Mouse (Mus musculus) sigmoid colon, adult 10 weeks (tissue): ENCODE data around the gene Dnajb4. TPM values are rescaled to one million over a fixed set of nuclear protein-coding genes. Genes with fewer than 3 reads are reported as not detected.

Source experiments
- polyA plus RNA-seq: library from polyadenylated mRNA; stranded (reverse); fragments of 350-450 nt; fragmentation: Illumina TruSeq; extraction: RNeasy Lipid Tissue Mini Kit (QIAGEN cat#74804); gene quantifications from one replicate; pipeline ENCODE4 v1.2.3, GENCODE M21; 2014; ENCODE audit warnings: low read depth, low replicate concordance

The Dnajb4 gene
- polyA plus RNA-seq, result 98.1 TPM

GRCm38 (mm10) chr3:152209967-152210634 lies at the start of gene Dnajb4, which contains the start of gene Fubp1:
Gene Dnajb4, minus strand, starts transcription at chr3:152210302.
Gene Fubp1, plus strand, starts transcription at chr3:152210422.

DNA sequence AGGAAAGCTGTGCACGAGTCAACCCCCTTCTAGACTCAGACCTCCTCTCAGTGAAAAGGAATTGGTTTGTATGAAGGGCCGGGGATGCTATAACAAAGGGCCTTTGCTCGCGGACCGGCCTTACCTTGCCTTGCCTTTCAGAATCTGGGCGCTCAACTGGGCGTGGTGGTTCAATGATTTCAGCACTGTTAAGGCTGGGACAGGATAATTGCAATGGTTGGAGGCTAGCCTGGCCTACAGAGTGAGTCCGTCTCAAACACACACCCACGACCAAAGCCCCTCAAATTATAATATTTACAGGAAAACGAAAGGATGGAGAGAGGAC lies 44.0 kb downstream of the Dnajb4 start, which contains the start of gene Gipc2:
Gene Gipc2, minus strand, starts transcription at position 132 of the 325 bp plus-strand sequence.

Other genes with a start within 250 kb of the Dnajb4 start
- gene Gipc2, start 44.1 kb downstream of the Dnajb4 start, polyA plus RNA-seq, result 651 TPM
- gene Fubp1, start 120 bp upstream of the Dnajb4 start, polyA plus RNA-seq, result 198 TPM
- 155 TPM for gene Nexn, start 56.0 kb upstream of the Dnajb4 start, polyA plus RNA-seq
- 21.0 TPM for gene Miga1, start 130.1 kb upstream of the Dnajb4 start, polyA plus RNA-seq
- 164 TPM for gene Usp33, start 136.2 kb upstream of the Dnajb4 start, polyA plus RNA-seq
- gene Zzz3, start 185.2 kb upstream of the Dnajb4 start, polyA plus RNA-seq, result 57.7 TPM